In the genomic region with DNA sequence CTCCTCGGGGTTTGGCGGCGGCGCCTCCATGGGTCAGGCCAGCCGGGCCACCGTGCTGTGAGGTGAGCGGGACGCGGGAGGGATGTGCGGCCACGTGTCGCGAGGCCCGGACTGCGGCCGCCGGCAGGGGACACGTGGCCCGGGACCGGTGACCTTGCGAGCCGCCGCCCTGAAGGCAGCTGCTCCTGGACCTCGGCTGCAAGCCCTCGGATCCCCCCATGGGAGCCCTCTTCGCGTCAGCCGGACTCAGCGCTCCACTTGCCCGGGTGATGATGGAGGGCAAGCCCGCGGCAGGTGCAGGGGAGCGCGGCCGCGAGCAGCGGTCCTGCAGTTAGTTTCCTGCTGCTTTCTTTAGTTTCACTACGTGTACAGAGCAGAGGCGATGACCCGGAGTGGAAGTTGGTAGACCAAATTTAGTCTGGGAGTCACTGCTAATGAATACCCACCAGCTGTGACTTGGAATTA, we compare ENCODE assay signal across 8 mouse cellular contexts. TPM values are rescaled to one million over a fixed set of nuclear protein-coding genes. Genes with fewer than 3 reads are reported as not detected.
DNase-seq lines count a peak whose midpoint lies in the region; ATAC-seq and TF ChIP-seq lines count a peak whose summit lies in the region.

No protein-coding gene starts in this region.

- peaks cover 36% of the 10 kb centered on the region for H3K36me3 ChIP-seq in lung, embryonic 14.5 days (ENCODE audit: insufficient read depth)
- H3K36me3 ChIP-seq in forebrain, embryonic 11.5 days (ENCODE audit: control insufficient read depth, insufficient read depth, low read length) = peaks cover 4% of the 10 kb centered on the region; the same call in 1 of the 2 replicates
- H3K36me3 ChIP-seq in intestine, postnatal 0 days (ENCODE audit: control insufficient read depth, insufficient read depth) = peaks cover 31% of the 10 kb centered on the region

- no peaks in the 10 kb centered on the region for H3K9me3 ChIP-seq in lung, embryonic 14.5 days (ENCODE audit: low read depth, low read length)
- no peaks in the 10 kb centered on the region for H3K9me3 ChIP-seq in forebrain, embryonic 11.5 days (ENCODE audit: control insufficient read depth, low read length)
- H3K9me3 ChIP-seq in intestine, postnatal 0 days (ENCODE audit: control insufficient read depth) = no peaks in the 10 kb centered on the region

- peak; percentile 54 for ATAC-seq in lung, embryonic 14.5 days (ENCODE audit: insufficient read depth)
- ATAC-seq in activated CD4-positive, CD25-positive, alpha-beta regulatory T cell, adult 4 months = peak; percentile 42
- ATAC-seq in forebrain, embryonic 11.5 days (replicated peaks; ENCODE audit: low FRiP score) = peak; percentile 66
- ATAC-seq in intestine, postnatal 0 days = peak; percentile 70

- TF ChIP-seq CTCF in lung, embryonic 14.5 days (IDR thresholded peaks at IDR 0.05; ENCODE audit: low read depth) = no peak
- TF ChIP-seq CTCF in intestine, postnatal 0 days (IDR thresholded peaks at IDR 0.05; ENCODE audit: low read depth) = 0 out of 2 replicates have a peak, but pooled peaks have one; percentile 0

- no peaks in the 10 kb centered on the region for H3K27me3 ChIP-seq in lung, embryonic 14.5 days (ENCODE audit: insufficient read depth, low read length)
- H3K27me3 ChIP-seq in forebrain, embryonic 11.5 days (ENCODE audit: control insufficient read depth, insufficient read depth, low read length) = no peaks in the 10 kb centered on the region
- no peaks in the 10 kb centered on the region for H3K27me3 ChIP-seq in intestine, postnatal 0 days (replicated peaks; ENCODE audit: control insufficient read depth, insufficient read depth, low read length)

- peaks cover 5% of the 10 kb centered on the region; the same call in 1 of the 2 replicates for H3K4me1 ChIP-seq in lung, embryonic 14.5 days (ENCODE audit: insufficient read depth)
- peaks cover 3% of the 10 kb centered on the region; the same call in 1 of the 2 replicates for H3K4me1 ChIP-seq in forebrain, embryonic 11.5 days (replicated peaks; ENCODE audit: control insufficient read depth, insufficient read depth, low read length)
- H3K4me1 ChIP-seq in intestine, postnatal 0 days (replicated peaks; ENCODE audit: control insufficient read depth, insufficient read depth, low read length) = peaks cover 9% of the 10 kb centered on the region; the same call in 1 of the 2 replicates

- WGBS in lung, embryonic 14.5 days = under 1% methylated on average over 40 of the region's 40 CpGs
- WGBS in forebrain, embryonic 11.5 days = under 1% methylated on average over 40 of the region's 40 CpGs
- under 1% methylated on average over 39 of the region's 40 CpGs for WGBS in intestine, postnatal 0 days

- H3K9ac ChIP-seq in lung, embryonic 14.5 days = peak overlapping the region; percentile 96
- H3K9ac ChIP-seq in forebrain, embryonic 11.5 days (ENCODE audit: low read length) = peak overlapping the region; percentile 96
- peak overlapping the region; percentile 78 for H3K9ac ChIP-seq in intestine, postnatal 0 days (ENCODE audit: low read depth, low read length)

- peak; percentile 54 for DNase-seq in lung, embryonic 14.5 days
- no peak for DNase-seq in lung, adult 18-20 months
- DNase-seq in forebrain, embryonic 11.5 days (ENCODE audit: low spot score) = no peak
- peak; percentile 71 for DNase-seq in naive thymus-derived CD4-positive, alpha-beta T cell, adult 2 months (ENCODE audit: low read depth)
- DNase-seq in right cerebral cortex, postnatal 4 days = no peak
- DNase-seq in spleen, adult 12 weeks (ENCODE audit: low spot score) = no peak

- peak overlapping the region; percentile 86 for H3K4me2 ChIP-seq in lung, embryonic 14.5 days
- H3K4me2 ChIP-seq in forebrain, embryonic 11.5 days (ENCODE audit: low read depth, low read length, severe bottlenecking) = peak overlapping the region; percentile 77
- H3K4me2 ChIP-seq in intestine, postnatal 0 days (replicated peaks; ENCODE audit: low read depth) = peak overlapping the region; percentile 74

- peak overlapping the region; percentile 93 for H3K4me3 ChIP-seq in lung, embryonic 14.5 days (ENCODE audit: low read depth, low read length)
- peak overlapping the region; percentile 86 for H3K4me3 ChIP-seq in forebrain, embryonic 11.5 days (ENCODE audit: low read depth, low read length)
- H3K4me3 ChIP-seq in intestine, postnatal 0 days (ENCODE audit: low read depth, low read length) = peak overlapping the region; percentile 89

- H3K27ac ChIP-seq in lung, embryonic 14.5 days (ENCODE audit: low read depth) = peak overlapping the region; percentile 87
- peak overlapping the region; percentile 81 for H3K27ac ChIP-seq in forebrain, embryonic 11.5 days (ENCODE audit: low read depth, low read length)
- H3K27ac ChIP-seq in intestine, postnatal 0 days (ENCODE audit: low read depth, low read length) = peak overlapping the region; percentile 91

RNA-seq across cellular contexts. Expression of gene Odc1, which starts 0.5 kb away (rescaled TPM):
- polyA plus RNA-seq in lung, embryonic 14.5 days (2014; fragmentation: Nextera tagmentation; extraction: Ambion mirVana) = 270 and 273 TPM in 2 replicates
- polyA plus RNA-seq in activated CD4-positive, CD25-positive, alpha-beta regulatory T cell, adult 4 months (2017; shearing (Covaris generic)) = 10 to 100 TPM; 19.1 to 21.2 TPM
- polyA plus RNA-seq in forebrain, embryonic 11.5 days (2014; fragmentation: Nextera tagmentation; extraction: Ambion mirVana) = 339 and 354 TPM in 2 replicates
- polyA plus RNA-seq in intestine, postnatal 0 days (2015; fragmentation: Nextera tagmentation; extraction: Ambion mirVana) = 86.7 and 87.8 TPM in 2 replicates

Comparison
In these comparisons a context has a peak if more than half of its experiments do, and no peak if none do; other contexts are left out.
1. DNase-seq: peak in lung, embryonic 14.5 days (single experiment) and naive thymus-derived CD4-positive, alpha-beta T cell, adult 2 months (single experiment); none in lung, adult 18-20 months (0 of 2), forebrain, embryonic 11.5 days (single experiment), right cerebral cortex, postnatal 4 days (single experiment) and spleen, adult 12 weeks (single experiment).
2. Peak in every context shown above with its lines, with median percentiles within 50 percentile points of each other: ATAC-seq, H3K27ac ChIP-seq, H3K4me2 ChIP-seq, H3K4me3 ChIP-seq and H3K9ac ChIP-seq.